Mouse (Mus musculus) layer of hippocampus, adult 2 months (tissue): ENCODE measurements around the gene Adrb1. TPM values are rescaled to one million over a fixed set of nuclear protein-coding genes. Genes with fewer than 3 reads are reported as not detected.

Source experiments
- DNase-seq, 2 experiments: peaks; one replicate each; pipeline ENCODE4 v3.0.0; 2022; ENCODE audit warnings: low spot score in 2 of 2
- H3K27ac ChIP-seq: fragments of 200-600 bp; 2 replicates; pipeline ENCODE4 v1.8.1; 2022
- H3K4me3 ChIP-seq: fragments of 200-600 bp; 2 replicates; pipeline ENCODE4 v1.8.1; 2022; ENCODE audit warnings: mild to moderate bottlenecking
- CTCF ChIP-seq: fragments of 200-600 bp; conservative IDR thresholded peaks from 2 replicates; pipeline ENCODE4 v1.8.1; 2022; ENCODE audit warnings: antibody characterized with exemption, mild to moderate bottlenecking, moderate library complexity
- total RNA-seq, 2 experiments: library from RNA; stranded (reverse); gene quantifications; 2 replicates each; pipeline ENCODE4 v1.2.3; 2021

Gene Adrb1
- total RNA-seq, 2 experiments from 2014 or later = 17.7 to 21.4 TPM

- TF ChIP-seq CTCF = no peak
- no peak overlapping the region for H3K27ac ChIP-seq
- no peak for DNase-seq
- no peak overlapping the region for H3K4me3 ChIP-seq
Observed at GRCm38 (mm10) chr19:56687676-56688075, 34.3 kb upstream of the Adrb1 start.

DNA sequence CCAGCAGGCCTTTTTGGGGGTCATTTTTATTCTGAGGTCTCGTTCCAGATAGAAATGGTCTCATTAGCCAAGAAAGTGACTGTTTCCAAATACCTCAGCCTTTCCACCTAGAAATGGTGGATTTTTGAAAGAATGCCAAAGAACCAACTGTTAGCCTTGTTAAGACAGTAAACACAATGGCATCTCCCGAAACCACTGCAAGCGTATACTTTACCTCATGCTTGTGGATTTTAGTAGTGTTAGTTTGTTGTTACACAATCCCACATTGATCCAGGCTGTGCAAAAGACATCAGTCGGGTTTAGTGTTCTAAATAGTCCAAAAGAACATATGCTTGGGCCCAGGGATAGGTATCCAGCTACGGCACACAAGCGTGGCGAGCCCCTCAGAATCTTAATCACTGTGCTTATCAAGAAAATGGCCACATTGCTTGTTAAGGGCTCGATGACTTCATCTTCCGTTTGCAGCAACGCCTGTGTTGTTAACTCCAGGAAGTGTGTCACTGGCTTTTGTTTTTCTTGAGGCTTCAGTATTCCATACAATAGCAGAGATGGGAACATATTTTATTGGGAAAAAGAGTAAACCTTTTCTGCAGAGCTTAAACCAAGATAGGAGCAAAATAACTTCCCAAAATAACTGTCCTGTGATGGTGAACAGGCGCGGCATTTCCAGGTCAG is 33.2 kb upstream of the Adrb1 start:
- DNase-seq = no peak
- no peak for TF ChIP-seq CTCF
- Histone ChIP-seq H3K27ac (no peak overlapping the region), H3K4me3 (no peak overlapping the region)

GRCm38 (mm10) chr19:56689493-56689892 is 32.5 kb upstream of the Adrb1 start:
- no peak overlapping the region for H3K27ac ChIP-seq
- TF ChIP-seq CTCF = no peak

GRCm38 (mm10) chr19:56691103-56691502 is 30.9 kb upstream of the Adrb1 start:
- no peak for TF ChIP-seq CTCF
- DNase-seq = no peak
- Histone ChIP-seq H3K4me3 (no peak overlapping the region), H3K27ac (no peak overlapping the region)

More at GRCm38 (mm10) chr19:56689493-56689892, 32.5 kb upstream of the Adrb1 start:
- no peak for DNase-seq
- H3K4me3 ChIP-seq = no peak overlapping the region

GRCm38 (mm10) chr19:56692451-56692850 is 29.5 kb upstream of the Adrb1 start:
- Histone ChIP-seq H3K27ac (no peak overlapping the region), H3K4me3 (no peak overlapping the region)
- TF ChIP-seq CTCF = no peak
- DNase-seq = no peak

GRCm38 (mm10) chr19:56697370-56698144 is 24.4 kb upstream of the Adrb1 start:
- TF ChIP-seq CTCF = no peak
- Histone ChIP-seq H3K4me3 (no peak overlapping the region), H3K27ac (no peak overlapping the region)
- DNase-seq = peak; percentile 36 to 68

- no peak for DNase-seq
- H3K27ac ChIP-seq = no peak overlapping the region
- no peak for TF ChIP-seq CTCF
- H3K4me3 ChIP-seq = no peak overlapping the region
Observed at GRCm38 (mm10) chr19:56700848-56701247, 21.2 kb upstream of the Adrb1 start.

DNA sequence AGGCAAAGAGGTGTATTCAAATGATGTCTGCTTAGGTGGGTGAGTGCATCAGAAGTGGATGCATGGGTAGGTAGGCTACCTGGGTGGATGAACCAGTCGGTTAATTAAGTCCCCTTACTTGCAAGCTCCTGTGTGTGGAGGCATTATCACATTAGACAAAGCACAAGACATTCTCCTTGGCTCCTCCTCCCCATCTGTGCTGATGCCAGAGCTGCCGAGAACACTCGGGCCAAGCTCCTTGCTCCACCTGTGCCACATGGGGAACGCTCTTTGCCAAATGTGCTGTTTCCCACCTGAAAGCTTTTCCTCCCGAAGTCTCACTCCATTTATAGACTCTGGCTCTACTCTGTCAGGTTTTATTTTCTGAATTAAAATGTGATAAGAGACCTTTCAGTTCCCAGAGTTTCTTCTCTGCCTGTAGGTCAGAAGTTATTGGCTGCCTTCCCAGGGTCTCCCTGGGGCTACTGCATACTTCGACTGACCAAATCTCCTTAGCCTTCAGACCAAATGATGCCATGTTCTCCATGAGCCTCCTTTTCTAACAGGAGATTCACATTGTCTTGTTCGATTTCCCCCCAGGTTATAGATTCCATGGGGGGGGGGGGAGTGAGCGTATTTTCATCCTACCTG is 20.5 kb upstream of the Adrb1 start:
- Histone ChIP-seq H3K4me3 (no peak overlapping the region), H3K27ac (no peak overlapping the region)
- no peak for DNase-seq
- no peak for TF ChIP-seq CTCF

GRCm38 (mm10) chr19:56702039-56702438 is 20.0 kb upstream of the Adrb1 start:
- H3K27ac ChIP-seq = no peak overlapping the region
- DNase-seq = no peak
- TF ChIP-seq CTCF = no peak
- no peak overlapping the region for H3K4me3 ChIP-seq

- no peak for DNase-seq
- no peak overlapping the region for H3K27ac ChIP-seq
- no peak overlapping the region for H3K4me3 ChIP-seq
- no peak for TF ChIP-seq CTCF
Observed at GRCm38 (mm10) chr19:56703238-56704097, 18.5 kb upstream of the Adrb1 start.

GRCm38 (mm10) chr19:56705026-56705675 is 16.8 kb upstream of the Adrb1 start:
- DNase-seq = no peak
- no peak overlapping the region for H3K27ac ChIP-seq

DNA sequence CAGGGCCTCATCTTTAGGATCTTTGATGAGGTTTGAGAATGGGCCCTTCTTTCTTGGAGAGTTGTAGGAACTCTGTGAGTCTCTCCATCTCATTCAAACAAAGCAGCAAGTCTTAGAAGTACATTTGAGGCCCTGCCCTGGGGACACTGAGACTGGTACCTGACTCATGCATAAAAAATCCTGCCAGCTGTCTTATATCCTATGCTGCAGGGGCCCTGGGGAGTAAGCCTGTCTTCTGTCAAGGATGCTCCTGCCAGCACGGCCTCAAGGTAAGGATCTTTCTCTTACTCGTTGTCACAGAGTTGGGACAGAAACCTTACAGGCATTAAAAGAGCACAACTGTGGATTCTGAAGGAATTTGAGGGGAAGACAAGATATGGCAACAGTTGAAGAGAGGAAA is 13.2 kb upstream of the Adrb1 start:
- no peak for TF ChIP-seq CTCF
- DNase-seq = no peak
- no peak overlapping the region for H3K4me3 ChIP-seq
- H3K27ac ChIP-seq = no peak overlapping the region

More at GRCm38 (mm10) chr19:56705026-56705675, 16.8 kb upstream of the Adrb1 start:
- TF ChIP-seq CTCF = no peak
- no peak overlapping the region for H3K4me3 ChIP-seq
